Mouse (Mus musculus): ENCODE measurements around the gene Atp5e.

- TF ChIP-seq CTCF (IDR thresholded peaks at IDR 0.05; ENCODE audit: control insufficient read depth, insufficient read depth, low read length) (no peak), POLR2A (IDR thresholded peaks at IDR 0.05; ENCODE audit: borderline replicate concordance, control insufficient read depth, low read depth, low read length) (no peak)
Observed at GRCm38 (mm10) chr2:174450353-174450752, 13.6 kb downstream of the Atp5e start, which contains the start of gene Tubb1.

Data from bone marrow, adult 2 months (tissue).